Comparison of ENCODE assay signal across 22 mouse cellular contexts in the genomic region with DNA sequence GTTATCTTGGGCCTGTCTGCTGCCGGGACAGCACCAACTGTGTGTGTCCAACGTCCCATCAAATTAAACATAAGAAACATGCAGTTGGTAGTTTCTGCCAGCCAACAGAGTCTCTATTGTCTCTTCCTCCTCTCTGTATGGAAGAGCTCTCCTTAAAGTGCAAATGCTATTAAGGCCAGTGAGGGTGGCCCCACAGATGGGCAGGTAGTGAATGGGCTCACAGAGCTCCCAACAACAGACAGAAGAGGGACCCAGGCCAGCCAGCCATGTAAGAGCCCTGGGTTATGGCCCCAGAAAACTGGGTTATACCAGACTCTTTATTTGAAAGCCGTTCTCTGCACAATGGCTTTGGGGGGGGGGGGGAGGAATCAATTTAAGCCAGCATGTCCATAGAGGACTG. TPM values are rescaled to one million over a fixed set of nuclear protein-coding genes. Genes with fewer than 3 reads are reported as not detected.
DNase-seq lines count a peak whose midpoint lies in the region; ATAC-seq and TF ChIP-seq lines count a peak whose summit lies in the region.
"Had no signal": no experiment of that assay in that cellular context is flagged by ENCODE, and none has a peak within 500 bp of the region (broad histone marks: within the 10 kb centered on the region; RNA-seq: fewer than 3 reads in every experiment).

No protein-coding gene starts in this region.

- no peak overlapping the region for H3K9ac ChIP-seq in forebrain, postnatal 0 days
- H3K9ac ChIP-seq in forebrain, embryonic 13.5 days, result no peak overlapping the region
- H3K9ac ChIP-seq in hindbrain, embryonic 14.5 days, result no peak overlapping the region
- H3K9ac ChIP-seq in hindbrain, embryonic 16.5 days (ENCODE audit: low read depth, low read length), result no peak overlapping the region
- H3K9ac ChIP-seq: neural tube, embryonic 12.5 days; stomach, embryonic 15.5 days had no signal

- ATAC-seq in forebrain, postnatal 0 days, result 0 out of 2 replicates have a peak, but pooled peaks have one; percentile 23
- no peak for ATAC-seq in forebrain, embryonic 13.5 days
- no peak for ATAC-seq in hindbrain, embryonic 14.5 days (ENCODE audit: low FRiP score)
- ATAC-seq in hindbrain, embryonic 16.5 days, result peak; percentile 50; the same call in 1 of the 2 replicates
- ATAC-seq: activated CD4-positive, CD25-positive, alpha-beta regulatory T cell, adult 4 months; CD4-positive, CD25-positive, alpha-beta regulatory T cell, adult 4 months had no signal

- H3K27me3 ChIP-seq in forebrain, postnatal 0 days (ENCODE audit: insufficient read depth, low read length), result no peaks in the 10 kb centered on the region
- H3K27me3 ChIP-seq in forebrain, embryonic 13.5 days, result no peaks in the 10 kb centered on the region
- H3K27me3 ChIP-seq in hindbrain, embryonic 10.5 days (ENCODE audit: insufficient read depth, poor library complexity, severe bottlenecking), result no peaks in the 10 kb centered on the region
- no peaks in the 10 kb centered on the region for H3K27me3 ChIP-seq in hindbrain, embryonic 14.5 days (ENCODE audit: control insufficient read depth, insufficient read depth, low read length)
- H3K27me3 ChIP-seq in hindbrain, embryonic 16.5 days (replicated peaks; ENCODE audit: control insufficient read depth, insufficient read depth, low read length), result no peaks in the 10 kb centered on the region
- H3K27me3 ChIP-seq: neural tube, embryonic 12.5 days; stomach, embryonic 15.5 days had no signal

- WGBS in forebrain, postnatal 0 days, result 33% methylated on average over 3 of the region's 3 CpGs
- WGBS in forebrain, embryonic 13.5 days, result 39% methylated on average over 3 of the region's 3 CpGs
- 65% methylated on average over 3 of the region's 3 CpGs for WGBS in hindbrain, embryonic 10.5 days
- 49% methylated on average over 3 of the region's 3 CpGs for WGBS in hindbrain, embryonic 14.5 days
- 36% methylated on average over 3 of the region's 3 CpGs for WGBS in hindbrain, embryonic 16.5 days

- DNase-seq in forebrain, postnatal 0 days, result no peak
- DNase-seq in hindbrain, embryonic 10.5 days (ENCODE audit: low spot score), result no peak
- DNase-seq in hindbrain, embryonic 14.5 days (ENCODE audit: low spot score), result no peak
- peak; percentile 67 for DNase-seq in retina, postnatal 1 day
- no peak for DNase-seq in retina, embryonic 14.5 days (ENCODE audit: low spot score)
- DNase-seq in spleen, adult 12 weeks (ENCODE audit: low spot score), result no peak
- DNase-seq: adrenal gland, postnatal 10 days; cerebellum, adult 9-11 months; kidney, adult 9 months; lung, embryonic 14.5 days; thymus, adult 18-20 months had no signal

- H3K9me3 ChIP-seq in forebrain, postnatal 0 days (ENCODE audit: low read length), result no peaks in the 10 kb centered on the region
- no peaks in the 10 kb centered on the region for H3K9me3 ChIP-seq in forebrain, embryonic 13.5 days (replicated peaks)
- H3K9me3 ChIP-seq in hindbrain, embryonic 10.5 days, result no peaks in the 10 kb centered on the region
- no peaks in the 10 kb centered on the region for H3K9me3 ChIP-seq in hindbrain, embryonic 14.5 days (ENCODE audit: control insufficient read depth, low read length)
- H3K9me3 ChIP-seq in hindbrain, embryonic 16.5 days (ENCODE audit: control insufficient read depth, low read length), result no peaks in the 10 kb centered on the region
- H3K9me3 ChIP-seq: G1E; limb, embryonic 10.5 days; neural tube, embryonic 12.5 days; stomach, embryonic 15.5 days had no signal

- no peaks in the 10 kb centered on the region for H3K36me3 ChIP-seq in forebrain, postnatal 0 days (ENCODE audit: insufficient read depth)
- no peaks in the 10 kb centered on the region for H3K36me3 ChIP-seq in forebrain, embryonic 13.5 days (ENCODE audit: poor library complexity, severe bottlenecking)
- H3K36me3 ChIP-seq in hindbrain, embryonic 10.5 days, result no peaks in the 10 kb centered on the region
- H3K36me3 ChIP-seq in hindbrain, embryonic 14.5 days (replicated peaks; ENCODE audit: control insufficient read depth, insufficient read depth), result no peaks in the 10 kb centered on the region
- H3K36me3 ChIP-seq in hindbrain, embryonic 16.5 days (ENCODE audit: control insufficient read depth, insufficient read depth, low read length), result no peaks in the 10 kb centered on the region
- H3K36me3 ChIP-seq: G1E; limb, embryonic 10.5 days; neural tube, embryonic 12.5 days; stomach, embryonic 15.5 days had no signal

- TF ChIP-seq CTCF in forebrain, postnatal 0 days (IDR thresholded peaks at IDR 0.05; ENCODE audit: low read depth), result no peak

- H3K27ac ChIP-seq in forebrain, postnatal 0 days (ENCODE audit: low read depth, low read length), result no peak overlapping the region
- H3K27ac ChIP-seq in forebrain, embryonic 13.5 days, result no peak overlapping the region
- H3K27ac ChIP-seq in hindbrain, embryonic 10.5 days, result peak overlapping the region; percentile 77
- H3K27ac ChIP-seq in hindbrain, embryonic 14.5 days, result no peak overlapping the region
- H3K27ac ChIP-seq in hindbrain, embryonic 16.5 days (ENCODE audit: low read depth, low read length), result no peak overlapping the region
- H3K27ac ChIP-seq: limb, embryonic 10.5 days; neural tube, embryonic 12.5 days had no signal

- H3K4me1 ChIP-seq in forebrain, postnatal 0 days (ENCODE audit: insufficient read depth), result peaks cover 11% of the 10 kb centered on the region; the same call in 1 of the 2 replicates
- H3K4me1 ChIP-seq in forebrain, embryonic 13.5 days, result peaks cover 17% of the 10 kb centered on the region
- H3K4me1 ChIP-seq in hindbrain, embryonic 10.5 days (replicated peaks), result peaks cover 60% of the 10 kb centered on the region
- peaks cover 11% of the 10 kb centered on the region for H3K4me1 ChIP-seq in hindbrain, embryonic 14.5 days (replicated peaks; ENCODE audit: control insufficient read depth, insufficient read depth, low read length)
- peaks cover 6% of the 10 kb centered on the region for H3K4me1 ChIP-seq in hindbrain, embryonic 16.5 days (ENCODE audit: control insufficient read depth, insufficient read depth, low read depth, low read length)

- H3K4me3 ChIP-seq in forebrain, postnatal 0 days (ENCODE audit: low read depth, low read length), result no peak overlapping the region
- no peak overlapping the region for H3K4me3 ChIP-seq in forebrain, embryonic 13.5 days
- no peak overlapping the region for H3K4me3 ChIP-seq in hindbrain, embryonic 10.5 days
- H3K4me3 ChIP-seq in hindbrain, embryonic 14.5 days (replicated peaks; ENCODE audit: low read length), result no peak overlapping the region
- H3K4me3 ChIP-seq in hindbrain, embryonic 16.5 days (ENCODE audit: low read length), result no peak overlapping the region
- H3K4me3 ChIP-seq: heart, adult 2 months; left cerebral cortex, adult 2 months; limb, embryonic 10.5 days; neural tube, embryonic 12.5 days; stomach, embryonic 15.5 days had no signal

- no peak overlapping the region for H3K4me2 ChIP-seq in forebrain, postnatal 0 days (ENCODE audit: low read depth)
- H3K4me2 ChIP-seq in forebrain, embryonic 13.5 days, result no peak overlapping the region
- H3K4me2 ChIP-seq in hindbrain, embryonic 14.5 days (replicated peaks), result no peak overlapping the region
- H3K4me2 ChIP-seq in hindbrain, embryonic 16.5 days (ENCODE audit: low read length), result no peak overlapping the region
- H3K4me2 ChIP-seq: liver, embryonic 11.5 days; lung, embryonic 14.5 days; neural tube, embryonic 12.5 days; stomach, embryonic 15.5 days had no signal

RNA-seq across cellular contexts. Expression of a gene that starts 21.2 kb away (rescaled TPM):
- 34.6 and 42.2 TPM in 2 replicates for total RNA-seq in forebrain, postnatal 0 days (2014; rRNA removed)
- polyA plus RNA-seq in forebrain, postnatal 0 days (2015; fragmentation: Nextera tagmentation; extraction: Ambion mirVana), result 18.6 and 19.4 TPM in 2 replicates
- polyA plus RNA-seq in forebrain, embryonic 13.5 days (2015; fragmentation: Nextera tagmentation; extraction: Ambion mirVana), result 13.5 and 13.8 TPM in 2 replicates
- 14.0 and 14.3 TPM in 2 replicates for polyA plus RNA-seq in hindbrain, embryonic 10.5 days (2016; fragmentation: Nextera tagmentation; extraction: Ambion mirVana)
- polyA plus RNA-seq in hindbrain, embryonic 14.5 days (2014; fragmentation: Nextera tagmentation; extraction: Ambion mirVana), result 17.0 and 20.5 TPM in 2 replicates
- 16.2 and 17.4 TPM in 2 replicates for polyA plus RNA-seq in hindbrain, embryonic 16.5 days (2015; fragmentation: Nextera tagmentation; extraction: Ambion mirVana)

Comparison
In these comparisons a context has a peak if more than half of its experiments do, and no peak if none do; other contexts are left out.
1. ATAC-seq: peak in forebrain, postnatal 0 days (single experiment) and hindbrain, embryonic 16.5 days (single experiment); none in forebrain, embryonic 13.5 days (single experiment) and hindbrain, embryonic 14.5 days (single experiment).